Mouse (Mus musculus): ENCODE measurements at regions not wholly inside any gene's neighbourhood (a gene's known extent, or its start where the extent isn't known, plus 50 kb on each side); places are given as distances from the start of the nearest gene placed in this dataset.
"Not testable (repeated sequence)": the region's sequence is repeated elsewhere in the genome, so short reads cannot be mapped to it uniquely, and the experiment has no call there.

DNA sequence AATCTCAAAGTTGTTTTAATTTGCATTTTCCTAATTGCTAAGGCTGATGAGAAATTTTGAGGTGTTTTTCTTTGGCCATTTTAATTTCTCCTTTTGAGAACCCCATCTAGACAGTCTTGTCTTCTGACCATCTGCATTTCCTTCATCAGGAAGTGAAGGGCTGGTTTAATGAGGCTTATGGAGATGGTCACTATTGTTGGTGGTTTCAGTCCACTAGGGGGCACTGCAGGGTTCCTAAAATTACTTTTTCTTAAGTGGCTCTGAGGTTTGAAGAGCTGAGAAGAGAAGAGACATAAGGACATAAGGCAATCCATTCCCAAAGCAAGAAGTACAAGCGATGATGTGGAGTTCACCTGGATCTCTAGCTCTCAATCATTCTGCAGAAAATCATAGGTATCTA lies 494.4 kb upstream of the Olfr1507 start:
- not testable (repeated sequence) for TF ChIP-seq CTCF, POLR2A (IDR thresholded peaks at IDR 0.05; ENCODE audit: insufficient read depth, low read depth, low read length)

Measured in olfactory bulb, adult 2 months (tissue).